Mouse (Mus musculus) thymus, adult 18-20 months (tissue): Measurements from ENCODE around the gene Map3k6.

ENCODE experiments used
- DNase-seq, 2 experiments: peaks; one replicate each; pipeline ENCODE4 v3.0.0; 2022; ENCODE audit warnings: mixed read lengths in 2 of 2

Gene Map3k6

DNA sequence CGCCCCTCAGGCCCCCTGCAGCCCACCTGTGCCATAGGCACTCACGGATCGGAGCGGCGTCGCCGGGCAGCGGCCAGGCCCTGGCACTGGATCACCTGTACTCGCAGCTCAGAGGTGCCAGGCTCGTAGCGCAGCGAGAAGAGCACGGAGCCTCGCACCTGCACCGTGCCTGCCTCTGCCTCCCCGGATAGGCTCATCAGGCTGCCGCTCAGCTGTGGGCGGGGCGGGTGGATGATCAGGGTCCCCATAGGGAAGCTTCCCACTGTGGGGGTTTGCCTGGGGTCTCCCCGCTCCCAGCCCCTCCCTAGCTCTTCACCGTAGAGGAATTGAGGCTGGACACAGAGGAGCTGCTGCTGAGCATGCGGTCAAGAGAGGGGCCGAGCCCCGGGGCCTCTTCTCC is 16.2 kb downstream of the Map3k6 start:
- DNase-seq: no peak

- no peak for DNase-seq
Observed at GRCm38 (mm10) chr4:133257230-133257629, 16.6 kb downstream of the Map3k6 start.

- DNase-seq: no peak
Observed at GRCm38 (mm10) chr4:133257798-133258408, 17.3 kb downstream of the Map3k6 start.

- DNase-seq: peak; percentile 58 to 73
Observed at GRCm38 (mm10) chr4:133261641-133262374, 21.2 kb downstream of the Map3k6 start.

DNA sequence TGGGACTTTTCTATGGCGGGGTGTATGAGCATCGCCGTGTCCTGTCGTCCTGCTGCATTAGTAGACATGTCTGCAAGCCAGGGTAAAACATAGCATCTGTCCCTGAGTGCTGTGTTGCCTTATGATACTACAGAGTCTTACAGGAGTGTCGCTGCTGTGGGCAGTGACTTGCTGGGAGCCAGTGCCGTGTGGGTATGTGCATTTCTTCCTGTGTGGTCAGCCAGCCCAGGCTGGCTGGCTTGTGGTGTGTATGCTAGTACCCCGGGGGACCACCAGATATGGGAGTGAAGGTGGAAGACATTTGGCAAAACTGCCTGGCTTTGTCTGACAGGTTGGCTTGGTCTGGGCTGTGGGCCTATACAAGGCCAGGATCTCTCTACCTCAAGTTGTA is 21.8 kb downstream of the Map3k6 start:
- DNase-seq: no peak

DNA sequence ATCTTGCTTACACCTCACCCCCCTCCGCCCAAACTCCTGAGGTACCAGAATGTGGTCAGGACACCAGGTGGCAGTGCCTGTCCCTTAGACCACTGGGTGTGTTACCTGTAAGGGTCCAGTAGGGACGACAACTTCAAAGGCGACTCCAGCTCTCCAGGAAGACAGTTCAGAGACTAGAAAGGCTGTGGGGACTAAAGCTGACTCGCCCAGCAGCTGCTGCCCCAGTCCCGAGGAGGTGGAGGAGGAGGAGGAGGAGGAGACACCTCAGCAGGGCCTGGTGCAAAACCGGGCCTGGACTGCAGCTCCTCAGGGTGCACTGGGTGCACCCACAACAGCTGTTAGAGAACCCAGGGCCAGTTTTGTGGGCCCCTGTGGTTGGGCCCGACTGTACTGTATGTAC is 22.3 kb downstream of the Map3k6 start, which contains the start of gene Sytl1:
Sytl1 (minus strand) TSS at position 232 of the 400 bp plus-strand sequence.
- DNase-seq: peak in 1 of 2 experiments; percentile 43

DNA sequence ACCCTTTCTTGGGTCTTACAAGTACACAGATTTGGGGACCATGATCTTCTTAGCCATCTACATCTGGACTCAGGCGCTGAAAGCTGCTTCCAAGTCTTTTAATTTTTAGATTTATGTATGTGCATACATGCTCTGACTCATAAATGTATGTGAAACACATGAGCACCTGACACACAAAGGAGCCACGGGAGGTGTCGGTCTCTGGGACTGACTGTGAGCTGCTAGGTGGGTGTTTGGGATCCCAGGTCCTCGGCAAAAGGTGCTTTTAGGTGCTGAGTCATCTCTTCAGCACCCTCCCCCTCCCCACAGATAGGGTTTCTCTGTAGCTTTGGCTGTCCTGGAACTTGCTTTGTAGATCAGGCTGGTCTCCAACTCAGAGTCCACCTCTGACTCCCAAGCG is 23.1 kb downstream of the Map3k6 start:
- no peak for DNase-seq

- DNase-seq: no peak
Observed at GRCm38 (mm10) chr4:133264559-133264958, 23.9 kb downstream of the Map3k6 start.

DNA sequence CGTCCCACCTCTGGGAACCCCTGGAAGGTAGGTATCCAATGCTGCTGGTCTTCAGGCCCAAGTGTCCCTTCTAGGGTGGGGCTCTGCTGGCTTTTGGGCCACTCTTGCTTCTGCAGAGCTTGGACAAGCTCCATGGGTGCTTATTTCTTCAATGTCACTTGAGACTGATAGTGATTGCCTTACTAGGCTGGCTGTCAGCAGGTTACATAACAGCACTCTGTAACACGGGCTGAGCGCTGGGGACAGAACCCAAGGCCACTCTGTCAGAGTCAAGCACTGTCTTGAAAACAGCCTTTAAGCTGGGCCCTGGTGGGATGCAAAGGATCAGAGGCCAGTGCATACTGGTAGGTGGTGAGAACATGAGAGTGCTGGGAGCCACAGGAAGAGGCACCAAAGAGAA is 24.7 kb downstream of the Map3k6 start:
- no peak for DNase-seq

- DNase-seq: no peak
Observed at GRCm38 (mm10) chr4:133265759-133266158, 25.1 kb downstream of the Map3k6 start.

DNA sequence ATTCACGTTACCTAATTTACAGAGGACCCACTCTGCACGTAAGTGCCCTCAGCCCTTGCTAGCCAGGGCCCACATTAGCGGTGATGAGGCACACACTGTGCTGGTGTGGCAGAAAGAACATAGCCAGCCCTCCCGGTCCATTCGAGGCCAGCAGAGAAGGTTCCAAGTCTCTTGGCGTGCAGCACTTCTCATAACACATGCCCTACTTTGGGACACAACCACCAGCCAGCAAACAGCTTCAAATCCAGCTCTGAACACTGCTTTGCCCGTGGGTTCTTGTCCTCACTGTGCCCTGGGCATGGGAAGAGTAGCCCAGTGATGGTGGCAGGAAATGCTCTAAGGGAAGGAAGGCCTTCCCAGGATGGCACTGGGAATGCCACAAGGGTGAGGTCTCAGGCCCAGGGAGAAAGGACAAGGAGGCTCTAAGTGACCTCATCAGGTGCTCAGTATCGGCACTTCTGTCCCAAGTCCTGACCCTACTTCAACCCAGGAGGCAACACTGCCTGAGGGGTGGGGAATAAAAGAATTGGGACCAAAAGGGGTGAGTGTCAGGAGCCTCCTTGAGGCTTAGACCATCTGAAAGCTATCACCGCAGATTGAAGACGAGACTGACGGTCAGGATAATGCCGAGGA is 25.7 kb downstream of the Map3k6 start:
- DNase-seq: no peak

DNA sequence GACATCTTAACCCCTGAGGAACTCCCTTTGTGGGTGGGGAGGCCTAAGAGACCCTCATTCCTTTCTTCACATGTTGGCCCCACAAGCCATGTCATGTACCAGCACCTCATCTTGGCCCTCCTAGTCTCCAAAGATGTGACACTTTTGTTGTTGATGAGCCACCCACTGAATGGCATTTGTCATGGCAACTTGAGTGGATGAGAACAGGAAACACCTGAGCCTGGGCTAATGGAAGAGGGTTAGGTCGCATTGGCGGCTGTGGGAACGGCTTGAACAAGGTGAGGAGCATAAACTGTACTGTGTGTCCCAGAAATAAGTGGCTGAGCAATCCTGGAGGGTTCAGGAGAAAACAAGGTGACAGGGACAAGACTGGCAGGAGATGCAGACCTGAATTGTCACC is 28.3 kb downstream of the Map3k6 start:
- DNase-seq: no peak

DNA sequence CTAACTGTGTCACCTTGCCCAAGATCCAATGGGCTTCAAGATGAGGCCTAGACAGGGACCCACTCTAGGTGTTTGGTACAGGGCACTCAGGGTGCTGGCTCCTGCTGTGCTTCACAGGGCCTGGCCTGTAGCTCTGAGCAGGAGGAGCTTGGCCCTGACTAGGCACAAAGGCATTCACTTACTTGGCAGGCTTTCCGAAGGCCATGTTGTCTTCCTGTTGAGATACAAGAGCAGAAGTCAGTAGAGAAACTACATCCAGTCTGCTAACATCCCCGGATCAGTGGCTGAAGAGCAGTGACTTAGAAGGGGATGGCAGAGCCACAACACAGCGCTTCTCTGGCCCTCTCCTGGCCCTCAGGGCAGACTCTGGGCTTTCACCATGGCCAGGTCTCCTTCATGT is 29.0 kb downstream of the Map3k6 start:
- no peak for DNase-seq

DNA sequence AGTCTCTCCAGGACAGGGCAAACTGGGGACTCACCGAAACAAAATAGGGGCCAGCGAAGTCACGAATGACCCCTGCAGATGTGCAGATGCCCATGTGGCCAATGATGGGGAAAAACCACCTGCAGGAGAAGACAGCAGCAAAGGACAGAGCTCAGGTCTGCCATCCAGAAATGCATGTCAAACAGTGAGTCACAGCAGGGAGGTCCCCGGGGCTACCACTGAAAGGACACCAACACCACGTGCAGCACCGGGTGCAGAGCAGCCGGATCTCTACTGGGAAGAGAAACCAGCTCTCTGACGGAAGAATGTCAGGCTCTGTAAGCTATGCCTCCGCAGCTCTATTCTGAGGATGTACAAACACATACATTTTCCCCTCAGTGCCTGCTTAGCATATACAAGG is 30.3 kb downstream of the Map3k6 start:
- DNase-seq: no peak

DNA sequence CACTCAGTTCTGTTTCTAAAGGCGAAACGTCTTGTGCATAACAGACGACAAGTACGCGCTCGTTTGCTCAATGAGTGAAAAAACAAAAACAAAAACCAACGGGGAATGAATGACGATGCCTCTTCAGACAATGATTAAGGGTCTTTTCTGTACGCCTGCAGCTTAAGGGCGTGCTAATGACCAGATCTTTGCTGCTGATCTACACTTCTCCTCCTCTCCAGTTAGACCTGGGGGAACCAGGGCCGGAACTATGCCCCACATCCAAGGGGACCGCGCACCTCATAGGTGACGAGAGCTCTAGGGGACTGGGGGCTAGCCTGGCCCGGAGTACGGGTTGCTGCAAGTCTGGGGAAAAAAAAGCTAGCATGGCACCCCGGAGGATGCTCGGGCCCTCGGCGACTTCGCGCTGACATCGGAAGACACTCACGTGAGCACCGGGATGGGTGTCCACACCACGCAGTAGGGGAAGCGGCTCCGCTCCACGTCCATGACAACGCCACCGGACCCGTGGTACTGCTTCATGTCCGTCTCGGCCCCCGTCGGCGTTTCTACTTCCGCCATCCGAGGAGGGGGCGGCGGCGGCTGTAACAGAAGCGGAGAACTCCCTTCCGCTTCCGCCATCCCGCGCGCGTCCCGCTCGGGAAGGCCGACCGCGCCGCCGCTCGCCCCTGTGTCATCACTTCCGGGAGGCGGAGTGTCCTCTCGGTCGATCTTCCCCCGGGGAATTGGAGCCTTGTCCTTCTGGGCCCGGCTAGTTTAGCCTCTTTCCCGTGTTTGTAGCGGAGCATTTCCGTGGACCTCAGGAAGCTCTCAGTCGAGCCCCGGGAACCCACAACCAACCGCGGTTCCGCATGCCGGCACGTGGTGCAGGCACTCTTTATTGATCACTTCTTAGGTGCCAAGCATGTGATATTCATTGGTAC is 36.7 kb downstream of the Map3k6 start, which contains the start of gene Tmem222:
Tmem222 (minus strand) TSS at position 689 of the 923 bp plus-strand sequence.
- peak; percentile 86 to 89 for DNase-seq

DNA sequence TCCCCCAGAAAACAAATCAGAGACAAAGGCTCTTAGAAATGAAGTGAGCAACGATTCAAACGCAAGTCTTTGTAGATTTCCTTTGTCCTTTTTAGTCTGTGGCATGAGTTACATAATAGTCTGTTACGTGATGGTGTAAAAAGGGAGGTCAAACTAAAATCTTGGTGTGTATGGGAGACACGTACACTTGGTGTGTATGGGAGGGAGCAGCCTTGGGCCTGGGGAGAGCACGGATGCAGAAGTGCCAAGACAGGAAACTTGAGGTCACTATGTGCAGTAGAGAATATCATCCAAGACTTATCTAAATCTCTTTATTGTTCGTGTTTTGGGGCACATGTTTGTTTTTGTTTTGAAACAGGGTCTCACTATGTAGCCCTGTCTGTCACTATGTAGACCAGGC is 37.4 kb downstream of the Map3k6 start:
- DNase-seq: no peak

DNA sequence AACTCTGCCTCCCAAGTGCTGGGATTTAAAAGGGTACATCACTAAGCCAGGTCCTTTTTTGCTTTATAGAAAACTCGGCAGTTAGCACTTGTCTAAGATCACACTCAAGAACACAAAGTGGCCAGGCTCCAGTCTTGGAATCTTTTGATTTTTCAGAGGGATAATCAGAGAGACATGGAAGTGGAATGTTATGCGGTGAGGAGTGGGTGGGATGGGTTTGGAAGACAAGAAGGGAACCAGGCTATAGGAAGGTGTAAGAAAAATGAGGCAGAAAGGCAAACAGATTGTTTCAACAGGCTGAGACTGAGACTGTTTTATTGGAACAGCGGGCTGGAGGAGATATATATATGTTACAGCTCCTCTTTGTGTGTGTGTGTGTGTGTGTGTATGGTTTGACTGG is 37.9 kb downstream of the Map3k6 start:
- DNase-seq: no peak

DNA sequence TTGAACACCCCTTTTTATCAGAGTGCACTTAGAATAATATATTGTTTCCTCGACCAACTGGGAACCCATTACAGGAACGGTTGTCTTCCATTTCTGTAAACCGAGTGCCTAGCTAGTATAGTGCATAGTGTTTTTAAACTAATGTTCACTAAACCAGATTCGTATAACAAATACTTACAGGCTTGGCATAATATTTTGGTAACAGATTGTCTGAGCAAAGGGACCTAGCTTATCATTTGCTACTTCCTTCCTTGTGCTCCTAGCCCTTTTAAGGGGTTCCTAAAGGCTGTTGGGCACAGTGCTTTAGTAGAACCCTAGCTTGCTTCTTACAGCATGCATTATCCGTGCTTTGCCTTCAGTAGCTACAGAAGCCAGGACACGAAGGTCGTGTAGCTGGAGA is 40.9 kb downstream of the Map3k6 start:
- DNase-seq: no peak

DNA sequence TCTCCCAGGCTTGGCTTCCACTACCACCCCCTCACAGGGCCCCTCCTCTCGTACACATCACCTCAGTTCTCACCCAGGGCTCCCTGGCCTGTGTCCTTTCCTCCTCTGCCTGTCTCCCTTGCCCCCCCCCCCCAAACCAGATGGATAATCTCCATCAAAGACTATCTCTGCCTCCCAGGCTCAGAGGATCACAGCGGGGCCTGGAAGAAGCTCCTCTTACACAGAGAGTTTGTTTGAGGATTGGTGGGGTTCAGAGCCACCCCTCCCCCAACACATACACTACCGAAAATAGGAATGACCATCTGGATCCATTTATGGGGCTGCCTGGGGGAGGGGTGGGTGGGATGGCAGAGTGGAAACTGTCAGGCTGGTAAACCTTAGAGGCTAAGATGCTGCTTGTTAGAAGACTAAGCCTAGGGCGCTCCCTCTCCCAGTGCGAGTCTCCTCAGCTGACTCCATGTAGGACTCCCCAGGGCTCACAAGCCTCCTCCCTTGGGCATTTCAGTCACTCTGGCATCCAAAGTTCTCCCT is 41.4 kb downstream of the Map3k6 start:
- DNase-seq: no peak

- DNase-seq: no peak
Observed at GRCm38 (mm10) chr4:133282656-133283055, 42.0 kb downstream of the Map3k6 start.

- DNase-seq: no peak
Observed at GRCm38 (mm10) chr4:133285299-133285698, 44.7 kb downstream of the Map3k6 start.

- no peak for DNase-seq
Observed at GRCm38 (mm10) chr4:133285950-133286349, 45.3 kb downstream of the Map3k6 start.
